Mouse (Mus musculus) embryonic fibroblast, embryonic 13.5 days (primary cell): ENCODE data around the gene Gm17651.

ENCODE experiments used
- CTCF ChIP-seq: IDR thresholded peaks from 2 replicates; pipeline ENCODE4 v1.5.1; 2011; ENCODE audit warnings: mild to moderate bottlenecking, control low read depth, low read length, moderate library complexity, borderline replicate concordance; ENCODE audit not compliant: insufficient read depth
- POLR2A ChIP-seq: IDR thresholded peaks from 2 replicates; pipeline ENCODE4 v1.6.1; 2011; ENCODE audit warnings: low read depth, mild to moderate bottlenecking, control low read depth, low read length, moderate library complexity

DNA sequence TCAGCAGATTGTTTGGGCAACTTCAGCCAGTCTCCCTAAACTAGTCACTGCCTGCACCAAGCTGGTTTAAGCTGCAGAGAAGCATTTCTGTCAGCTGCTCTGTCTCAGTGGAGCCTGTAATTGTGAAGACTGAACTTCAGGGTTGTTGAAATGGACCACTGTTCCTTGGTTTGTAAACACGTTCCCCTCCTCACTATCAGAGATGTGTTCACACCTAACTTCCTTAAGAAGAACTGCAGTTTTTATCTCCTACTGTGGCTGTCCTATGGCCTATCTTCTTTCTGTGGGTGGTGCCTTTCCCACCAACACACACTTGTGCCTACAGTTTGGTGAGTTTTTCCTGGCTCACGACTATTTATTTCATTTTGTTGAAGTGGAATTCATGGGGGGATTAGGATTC lies 14.8 kb upstream of the Gm17651 start:
- TF ChIP-seq POLR2A: no peak
- no peak for TF ChIP-seq CTCF
